Mouse (Mus musculus): ENCODE measurements around the gene Mfsd4b2. TPM values are rescaled to one million over a fixed set of nuclear protein-coding genes. Genes with fewer than 3 reads are reported as not detected.
A peak's percentile ranks its signal among the peaks of the same experiment; 100 is the strongest.
"Not testable (repeated sequence)": the region's sequence is repeated elsewhere in the genome, so short reads cannot be mapped to it uniquely, and the experiment has no call there.

Gene Mfsd4b2
- polyA plus RNA-seq, 1 experiment from 2014 or later = 2.4 TPM

DNA sequence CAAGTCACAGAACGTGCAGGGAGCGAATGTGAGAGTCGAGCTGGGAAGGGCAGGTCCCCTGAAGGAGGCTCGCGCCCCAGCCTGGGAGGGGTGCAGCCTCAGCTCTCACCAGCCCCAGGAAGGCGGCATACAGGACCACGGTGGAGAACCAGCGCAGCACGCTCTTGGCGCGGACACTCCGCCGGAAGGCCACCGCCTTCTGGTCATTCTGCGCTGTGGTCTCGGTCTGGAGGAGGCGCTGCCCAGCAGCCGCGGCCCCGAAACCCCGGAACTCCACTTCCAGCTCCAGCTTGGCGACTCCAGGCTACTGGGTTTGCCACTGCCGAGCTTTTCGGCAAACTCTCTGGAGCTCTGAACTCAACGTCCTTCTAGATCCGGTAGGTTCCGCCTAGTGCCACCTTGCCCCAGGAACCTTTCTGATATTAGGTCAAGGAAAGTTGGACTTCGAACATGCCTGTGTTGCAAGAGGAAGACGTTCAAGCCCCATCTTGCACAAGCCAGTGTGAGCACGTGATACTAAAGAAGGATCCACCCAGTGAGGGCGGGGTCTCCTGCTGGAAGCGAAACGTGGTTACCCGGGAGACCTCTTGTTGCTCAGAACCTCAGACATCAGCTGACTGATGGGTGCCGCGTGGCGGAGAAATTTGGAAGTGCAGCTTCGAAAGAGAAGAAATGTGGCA is 33.2 kb upstream of the Mfsd4b2 start, which contains the start of gene Mfsd4b3:
Mfsd4b3 (minus strand) TSS at position 393 of the 680 bp plus-strand sequence.
- Histone ChIP-seq H3K4me1 (replicated peaks; ENCODE audit: control insufficient read depth, insufficient read depth, low read length) (no peaks in the 10 kb centered on the region), H3K9ac (ENCODE audit: low read depth, low read length) (peak within 1 kb of the TSS; percentile 78), H3K27ac (ENCODE audit: low read depth, low read length) (peak within 1 kb of the TSS; percentile 96), H3K9me3 (ENCODE audit: control insufficient read depth) (no peaks in the 10 kb centered on the region), H3K4me2 (replicated peaks; ENCODE audit: low read depth) (peak within 1 kb of the TSS; percentile 85), H3K4me3 (ENCODE audit: low read depth, low read length) (peak within 1 kb of the TSS; percentile 53), H3K36me3 (ENCODE audit: control insufficient read depth, insufficient read depth) (no peaks in the 10 kb centered on the region), H3K27me3 (replicated peaks; ENCODE audit: control insufficient read depth, insufficient read depth, low read length) (no peaks in the 10 kb centered on the region)
- ATAC-seq = peak; percentile 94
- WGBS = under 1% methylated on average over 38 of the region's 38 CpGs
- peak; percentile 92 for TF ChIP-seq CTCF (IDR thresholded peaks at IDR 0.05; ENCODE audit: low read depth)

DNA sequence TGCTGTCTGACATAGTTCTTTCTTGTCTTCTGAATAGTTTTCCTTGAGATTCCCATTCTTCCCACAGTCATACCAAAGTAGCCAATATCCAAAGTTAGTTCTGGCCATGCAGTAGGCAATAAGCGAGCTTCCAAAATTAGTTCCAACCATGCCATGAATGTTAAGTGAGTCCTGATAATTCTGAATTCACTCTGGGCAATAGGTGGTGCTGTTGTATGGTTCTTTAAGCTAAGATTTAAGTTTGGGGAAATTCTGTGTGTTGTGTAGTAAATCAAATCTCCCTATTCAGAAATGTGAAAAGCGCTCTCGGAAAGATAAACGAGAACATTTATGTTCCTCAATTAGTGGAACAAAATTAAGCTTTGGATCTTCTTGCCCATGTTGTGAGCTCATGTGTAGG is 31.5 kb upstream of the Mfsd4b2 start:
- no peaks in the 10 kb centered on the region for H3K36me3 ChIP-seq (ENCODE audit: control insufficient read depth, insufficient read depth)
- WGBS = 71% methylated on average over 4 of the region's 4 CpGs
- H3K27me3 ChIP-seq (replicated peaks; ENCODE audit: control insufficient read depth, insufficient read depth, low read length) = no peaks in the 10 kb centered on the region
- no peak for ATAC-seq
- no peaks in the 10 kb centered on the region for H3K4me1 ChIP-seq (replicated peaks; ENCODE audit: control insufficient read depth, insufficient read depth, low read length)
- no peak overlapping the region for H3K27ac ChIP-seq (ENCODE audit: low read depth, low read length)
- peak overlapping the region; percentile 85; the same call in 1 of the 2 replicates for H3K4me2 ChIP-seq (replicated peaks; ENCODE audit: low read depth)
- no peak overlapping the region for H3K9ac ChIP-seq (ENCODE audit: low read depth, low read length)
- H3K9me3 ChIP-seq (ENCODE audit: control insufficient read depth) = no peaks in the 10 kb centered on the region
- peak overlapping the region; percentile 53; the same call in 1 of the 2 replicates for H3K4me3 ChIP-seq (ENCODE audit: low read depth, low read length)
- peak; percentile 63 for TF ChIP-seq CTCF (IDR thresholded peaks at IDR 0.05; ENCODE audit: low read depth)

DNA sequence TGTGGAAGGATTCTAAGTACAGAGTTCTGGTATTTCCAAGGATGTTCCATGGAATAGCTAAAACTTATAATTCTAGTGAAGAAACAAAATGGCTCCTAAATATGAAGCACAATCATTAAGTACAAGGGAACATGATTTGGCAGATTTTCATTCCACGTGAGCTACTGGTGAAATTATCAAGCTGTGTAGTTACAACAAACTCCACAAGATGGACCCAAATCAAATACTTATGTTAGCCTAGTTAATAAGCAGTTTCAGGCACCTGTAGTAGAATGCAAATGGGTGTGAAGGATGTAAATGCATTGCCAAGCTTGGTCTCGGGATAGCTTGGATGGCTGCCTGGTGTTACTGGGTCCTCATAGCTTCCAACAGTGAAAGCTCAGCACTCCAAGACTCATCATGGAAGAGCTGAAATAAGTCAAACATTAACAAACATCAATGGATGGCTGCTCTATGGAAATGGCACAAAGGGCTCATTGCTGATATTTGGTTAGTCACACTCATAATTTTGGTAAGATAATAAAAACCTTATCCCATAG is 29.7 kb upstream of the Mfsd4b2 start:
- Histone ChIP-seq H3K36me3 (ENCODE audit: control insufficient read depth, insufficient read depth) (no peaks in the 10 kb centered on the region), H3K9me3 (ENCODE audit: control insufficient read depth) (no peaks in the 10 kb centered on the region), H3K27ac (ENCODE audit: low read depth, low read length) (no peak overlapping the region), H3K9ac (ENCODE audit: low read depth, low read length) (no peak overlapping the region), H3K4me2 (replicated peaks; ENCODE audit: low read depth) (no peak overlapping the region), H3K4me1 (replicated peaks; ENCODE audit: control insufficient read depth, insufficient read depth, low read length) (no peaks in the 10 kb centered on the region), H3K4me3 (ENCODE audit: low read depth, low read length) (no peak overlapping the region), H3K27me3 (replicated peaks; ENCODE audit: control insufficient read depth, insufficient read depth, low read length) (no peaks in the 10 kb centered on the region)
- ATAC-seq = no peak
- 57% methylated on average over 2 of the region's 2 CpGs for WGBS
- TF ChIP-seq CTCF (IDR thresholded peaks at IDR 0.05; ENCODE audit: low read depth) = peak; percentile 46

DNA sequence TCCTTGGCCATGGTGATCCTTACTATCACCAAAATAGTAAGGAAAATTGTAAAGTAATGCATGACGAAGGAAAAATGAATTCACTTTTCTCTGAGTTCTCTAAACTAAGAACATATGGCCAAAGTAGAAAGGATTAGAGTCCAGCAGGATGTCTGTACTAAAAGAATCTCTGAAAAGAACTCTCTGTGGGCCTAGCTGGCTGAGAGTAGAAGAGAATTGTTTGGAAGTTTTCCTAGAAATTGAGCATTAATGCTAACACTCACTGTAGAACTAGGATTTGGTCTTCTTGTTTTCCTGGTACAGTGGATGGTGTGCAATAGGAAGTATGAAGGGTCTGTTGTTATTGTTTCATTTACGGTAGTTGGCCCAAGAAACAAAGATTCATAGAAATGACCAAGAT is 28.4 kb upstream of the Mfsd4b2 start:
- WGBS = 76% methylated on average over 2 of the region's 2 CpGs
- no peak for ATAC-seq
- no peak overlapping the region for H3K27ac ChIP-seq (ENCODE audit: low read depth, low read length)
- no peaks in the 10 kb centered on the region for H3K9me3 ChIP-seq (ENCODE audit: control insufficient read depth)
- H3K27me3 ChIP-seq (replicated peaks; ENCODE audit: control insufficient read depth, insufficient read depth, low read length) = no peaks in the 10 kb centered on the region
- H3K4me2 ChIP-seq (replicated peaks; ENCODE audit: low read depth) = no peak overlapping the region
- no peak overlapping the region for H3K4me3 ChIP-seq (ENCODE audit: low read depth, low read length)
- H3K4me1 ChIP-seq (replicated peaks; ENCODE audit: control insufficient read depth, insufficient read depth, low read length) = no peaks in the 10 kb centered on the region
- no peak overlapping the region for H3K9ac ChIP-seq (ENCODE audit: low read depth, low read length)
- no peaks in the 10 kb centered on the region for H3K36me3 ChIP-seq (ENCODE audit: control insufficient read depth, insufficient read depth)
- TF ChIP-seq CTCF (IDR thresholded peaks at IDR 0.05; ENCODE audit: low read depth) = no peak

DNA sequence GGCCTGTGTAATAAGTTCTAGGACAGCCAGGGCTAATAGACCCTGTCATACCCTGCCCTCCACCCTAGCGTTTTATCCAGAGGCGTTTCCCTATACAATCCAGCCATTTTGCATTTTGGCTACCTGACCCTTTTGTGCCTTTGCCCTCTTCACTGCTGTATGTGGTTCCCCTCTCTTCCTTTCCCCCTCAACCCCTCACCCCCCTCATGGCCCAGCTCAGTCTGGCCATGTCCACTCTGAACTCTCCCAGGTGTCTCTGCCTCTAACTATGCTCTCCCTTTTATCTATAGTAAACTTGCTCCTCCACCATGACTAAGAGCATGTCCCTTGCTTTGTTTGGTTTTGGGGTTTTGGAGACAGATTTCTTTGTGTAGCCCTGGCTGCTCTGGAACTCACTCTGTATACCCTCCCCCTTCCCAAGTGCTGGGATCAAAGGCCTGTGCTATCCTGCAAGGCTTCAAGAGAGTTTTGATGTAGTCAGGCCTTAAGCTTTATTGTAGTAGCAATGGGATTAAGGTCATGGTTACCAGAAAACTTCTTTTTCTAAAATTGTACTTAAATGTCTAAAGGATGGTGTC is 22.7 kb upstream of the Mfsd4b2 start:
- WGBS = 92% methylated on average over 2 of the region's 2 CpGs
- Histone ChIP-seq H3K27ac (ENCODE audit: low read depth, low read length) (no peak overlapping the region), H3K4me1 (replicated peaks; ENCODE audit: control insufficient read depth, insufficient read depth, low read length) (no peaks in the 10 kb centered on the region), H3K4me2 (replicated peaks; ENCODE audit: low read depth) (no peak overlapping the region), H3K4me3 (ENCODE audit: low read depth, low read length) (no peak overlapping the region), H3K36me3 (ENCODE audit: control insufficient read depth, insufficient read depth) (no peaks in the 10 kb centered on the region), H3K9me3 (ENCODE audit: control insufficient read depth) (no peaks in the 10 kb centered on the region), H3K27me3 (replicated peaks; ENCODE audit: control insufficient read depth, insufficient read depth, low read length) (no peaks in the 10 kb centered on the region), H3K9ac (ENCODE audit: low read depth, low read length) (no peak overlapping the region)
- no peak for ATAC-seq
- no peak for TF ChIP-seq CTCF (IDR thresholded peaks at IDR 0.05; ENCODE audit: low read depth)

DNA sequence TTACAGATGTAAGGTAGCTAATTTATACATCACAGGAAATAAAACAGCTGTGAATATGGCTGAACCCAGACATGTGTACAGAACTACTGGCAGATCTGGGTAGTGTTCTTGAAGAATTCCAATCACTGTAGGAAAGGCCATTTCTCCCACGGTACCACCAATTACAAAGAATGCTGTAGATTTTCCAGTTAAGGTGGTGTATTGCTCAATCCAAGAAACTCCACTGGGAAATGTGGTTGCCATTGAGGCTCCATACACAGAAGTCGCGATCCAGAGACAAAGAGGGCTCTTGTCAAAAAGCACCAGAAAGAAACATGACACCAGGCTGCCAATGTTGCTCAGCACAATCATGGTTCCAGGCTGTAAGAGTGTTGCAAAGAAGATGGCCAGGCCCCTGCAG is 20.5 kb upstream of the Mfsd4b2 start:
- H3K27ac ChIP-seq (ENCODE audit: low read depth, low read length); H3K4me1 ChIP-seq (replicated peaks; ENCODE audit: control insufficient read depth, insufficient read depth, low read length); H3K27me3 ChIP-seq (replicated peaks; ENCODE audit: control insufficient read depth, insufficient read depth, low read length); H3K4me2 ChIP-seq (replicated peaks; ENCODE audit: low read depth); H3K4me3 ChIP-seq (ENCODE audit: low read depth, low read length); H3K9ac ChIP-seq (ENCODE audit: low read depth, low read length); H3K36me3 ChIP-seq (ENCODE audit: control insufficient read depth, insufficient read depth); H3K9me3 ChIP-seq (ENCODE audit: control insufficient read depth); ATAC-seq: not testable (repeated sequence)
- 89% methylated on average over 3 of the region's 3 CpGs for WGBS
